Mouse (Mus musculus) myocyte (in vitro differentiated cells): ENCODE data around the gene Chn2. TPM values are rescaled to one million over a fixed set of nuclear protein-coding genes. Genes with fewer than 3 reads are reported as not detected.

Source experiments
- H3K27me3 ChIP-seq: one replicate; pipeline ENCODE4 v1.6.1; 2011; ENCODE audit not compliant: control insufficient read depth, insufficient read depth, insufficient read length
- H3K36me3 ChIP-seq: one replicate; pipeline ENCODE4 v1.6.1; 2011; ENCODE audit not compliant: control insufficient read depth, insufficient read depth
- H3K4me2 ChIP-seq: one replicate; pipeline ENCODE4 v1.6.1; 2011; ENCODE audit warnings: low read depth, control low read depth
- H3K4me3 ChIP-seq: one replicate; pipeline ENCODE4 v1.5.1; 2011; ENCODE audit warnings: mild to moderate bottlenecking, control low read depth, moderate library complexity
- H3K79me2 ChIP-seq: one replicate; pipeline ENCODE4 v1.6.1; 2011; ENCODE audit not compliant: control insufficient read depth, insufficient read depth
- H3ac ChIP-seq: one replicate; pipeline ENCODE4 v1.6.1; 2011; ENCODE audit not compliant: control insufficient read depth, insufficient read length
- CEBPB ChIP-seq: IDR thresholded peaks from 2 replicates; pipeline ENCODE4 v1.6.1; 2011; ENCODE audit warnings: mild to moderate bottlenecking, moderate library complexity; ENCODE audit not compliant: poor library complexity, insufficient read depth, severe bottlenecking
- E2F4 ChIP-seq: IDR thresholded peaks from one replicate; pipeline ENCODE4 v1.6.1; 2011; ENCODE audit warnings: mild to moderate bottlenecking, control low read depth, moderate library complexity; ENCODE audit not compliant: insufficient read depth
- MAX ChIP-seq: IDR thresholded peaks from one replicate; pipeline ENCODE4 v1.6.1; 2011; ENCODE audit warnings: low read depth, mild to moderate bottlenecking, control low read depth
- MYOD1 ChIP-seq, 3 experiments: IDR thresholded peaks; one replicate each; pipeline ENCODE4 v1.6.1; 2011; ENCODE audit warnings: control low read depth in 2 of 3, low read depth in 2 of 3, mild to moderate bottlenecking in 2 of 3, moderate library complexity in 1 of 3; ENCODE audit not compliant: insufficient read length in 2 of 3, control insufficient read depth in 1 of 3
- MYOG ChIP-seq, 3 experiments: IDR thresholded peaks; one replicate each; pipeline ENCODE4 v1.6.1; 2011; ENCODE audit warnings: control low read depth in 2 of 3, low read depth in 2 of 3, mild to moderate bottlenecking in 2 of 3; ENCODE audit not compliant: insufficient read length in 2 of 3, control insufficient read depth in 1 of 3, insufficient read depth in 1 of 3
- POLR2A ChIP-seq: IDR thresholded peaks from one replicate; pipeline ENCODE4 v1.6.1; 2011; ENCODE audit warnings: low read depth, mild to moderate bottlenecking, control low read depth, moderate library complexity; ENCODE audit not compliant: insufficient read length
- POLR2AphosphoS2 ChIP-seq: IDR thresholded peaks from one replicate; pipeline ENCODE4 v1.6.1; 2011; ENCODE audit warnings: low read depth, control low read depth; ENCODE audit not compliant: insufficient read length
- REST ChIP-seq: IDR thresholded peaks from one replicate; pipeline ENCODE4 v1.6.1; 2011; ENCODE audit warnings: mild to moderate bottlenecking, control low read depth, moderate library complexity; ENCODE audit not compliant: insufficient read depth, insufficient read length
- SRF ChIP-seq: IDR thresholded peaks from one replicate; pipeline ENCODE4 v1.6.1; 2011; ENCODE audit warnings: low read depth; ENCODE audit not compliant: control insufficient read depth, insufficient read length
- TCF12 ChIP-seq: IDR thresholded peaks from one replicate; pipeline ENCODE4 v1.6.1; 2011; ENCODE audit warnings: mild to moderate bottlenecking, control low read depth; ENCODE audit not compliant: poor library complexity, insufficient read depth, severe bottlenecking
- TCF3 ChIP-seq: IDR thresholded peaks from one replicate; pipeline ENCODE4 v1.6.1; 2011; ENCODE audit warnings: low read depth, control low read depth; ENCODE audit not compliant: insufficient read length
- USF1 ChIP-seq: IDR thresholded peaks from one replicate; pipeline ENCODE4 v1.6.1; 2011; ENCODE audit warnings: low read depth, mild to moderate bottlenecking, control low read depth, moderate library complexity
- polyA plus RNA-seq: library from polyadenylated mRNA; unstranded; fragments of >200 nt; fragmentation: generic; extraction: Trizol; gene quantifications from one replicate; pipeline ENCODE4 v1.2.1, GENCODE M21; 2012; ENCODE audit warnings: missing spikeins

Gene Chn2
- polyA plus RNA-seq, 1 experiment: 6.5 TPM

- Histone ChIP-seq H3K79me2 (no peaks in the 10 kb centered on the region), H3K4me3 (no peak overlapping the region), H3K36me3 (peaks cover 3% of the 10 kb centered on the region)
These were observed 186.0 kb downstream of the Chn2 start for GRCm38 (mm10) chr6:54225327-54225726.

DNA sequence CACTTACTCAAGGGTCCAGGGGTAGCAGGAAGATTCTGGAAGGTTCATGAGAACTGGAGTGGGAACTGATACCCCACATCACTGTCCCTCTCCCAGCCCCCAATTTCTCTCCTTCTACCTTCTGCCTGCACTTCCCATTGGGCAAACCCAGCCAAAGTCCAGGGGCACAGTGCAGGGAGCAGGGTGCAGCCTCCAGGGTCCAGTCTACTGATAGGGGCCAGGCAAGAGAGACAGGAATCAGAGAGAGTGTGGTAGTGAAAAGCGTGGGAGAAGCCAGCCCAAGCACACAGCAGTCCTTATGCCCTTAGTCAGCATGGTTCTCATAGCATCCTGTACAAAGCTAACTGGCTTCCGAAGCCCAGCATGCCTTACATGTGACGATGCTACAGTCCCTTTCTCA is 187.7 kb downstream of the Chn2 start:
- no peaks in the 10 kb centered on the region for H3K79me2 ChIP-seq
- no peak overlapping the region for H3ac ChIP-seq
- no peak overlapping the region for H3K4me3 ChIP-seq
- TF ChIP-seq REST: no peak
- no peak for TF ChIP-seq CEBPB
- no peak overlapping the region for H3K4me2 ChIP-seq
- H3K27me3 ChIP-seq: no peaks in the 10 kb centered on the region
- no peaks in the 10 kb centered on the region for H3K36me3 ChIP-seq

More at GRCm38 (mm10) chr6:54225327-54225726, 186.0 kb downstream of the Chn2 start:
- no peak overlapping the region for H3ac ChIP-seq
- H3K27me3 ChIP-seq: no peaks in the 10 kb centered on the region
- TF ChIP-seq MYOD1 (IDR thresholded peaks at IDR 0.05; ENCODE audit: control insufficient read depth in 1 of 3, insufficient read length in 2 of 3, low read depth in 2 of 3) (no peak), POLR2A (no peak), REST (no peak), POLR2AphosphoS2 (no peak), TCF3 (no peak), TCF12 (no peak), CEBPB (no peak), MYOG (IDR thresholded peaks at IDR 0.05; ENCODE audit: control insufficient read depth in 1 of 3, insufficient read depth in 1 of 3, insufficient read length in 2 of 3, low read depth in 2 of 3) (no peak), E2F4 (no peak), USF1 (no peak), MAX (no peak)
- H3K4me2 ChIP-seq: no peak overlapping the region

GRCm38 (mm10) chr6:54228421-54228820 is 189.1 kb downstream of the Chn2 start:
- H3K4me3 ChIP-seq: no peak overlapping the region
- H3K4me2 ChIP-seq: no peak overlapping the region
- H3K27me3 ChIP-seq: no peaks in the 10 kb centered on the region
- H3K79me2 ChIP-seq: no peaks in the 10 kb centered on the region
- no peak for TF ChIP-seq MYOD1 (IDR thresholded peaks at IDR 0.05; ENCODE audit: control insufficient read depth in 1 of 3, insufficient read length in 2 of 3, low read depth in 2 of 3)
- H3ac ChIP-seq: no peak overlapping the region
- H3K36me3 ChIP-seq: no peaks in the 10 kb centered on the region

DNA sequence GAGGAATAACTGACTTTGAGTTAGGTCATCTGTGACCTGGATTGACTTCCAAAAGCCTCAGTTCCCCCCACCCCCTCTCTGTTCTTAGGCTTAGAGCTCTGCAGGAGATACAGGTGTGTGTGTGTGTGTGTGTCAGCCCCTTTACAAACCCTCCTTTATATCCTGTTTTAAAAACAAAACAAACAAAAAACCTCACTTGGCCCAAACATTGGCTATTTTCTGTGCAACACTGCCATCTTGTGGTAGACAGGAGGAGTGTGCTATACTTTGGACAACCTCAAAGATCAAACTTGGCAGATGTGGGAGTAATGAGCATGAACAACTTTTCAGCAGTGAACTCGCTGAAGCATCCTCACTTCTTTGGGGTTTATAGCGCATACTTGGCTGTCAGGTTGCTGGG is 189.5 kb downstream of the Chn2 start:
- Histone ChIP-seq H3ac (no peak overlapping the region), H3K4me3 (no peak overlapping the region), H3K36me3 (no peaks in the 10 kb centered on the region), H3K27me3 (no peaks in the 10 kb centered on the region), H3K79me2 (no peaks in the 10 kb centered on the region), H3K4me2 (no peak overlapping the region)
- TF ChIP-seq E2F4 (no peak), TCF12 (no peak), USF1 (no peak), MAX (no peak), SRF (no peak), POLR2AphosphoS2 (no peak), TCF3 (no peak), POLR2A (no peak), REST (no peak), MYOD1 (IDR thresholded peaks at IDR 0.05; ENCODE audit: control insufficient read depth in 1 of 3, insufficient read length in 2 of 3, low read depth in 2 of 3) (no peak), MYOG (IDR thresholded peaks at IDR 0.05; ENCODE audit: control insufficient read depth in 1 of 3, insufficient read depth in 1 of 3, insufficient read length in 2 of 3, low read depth in 2 of 3) (no peak), CEBPB (no peak)

DNA sequence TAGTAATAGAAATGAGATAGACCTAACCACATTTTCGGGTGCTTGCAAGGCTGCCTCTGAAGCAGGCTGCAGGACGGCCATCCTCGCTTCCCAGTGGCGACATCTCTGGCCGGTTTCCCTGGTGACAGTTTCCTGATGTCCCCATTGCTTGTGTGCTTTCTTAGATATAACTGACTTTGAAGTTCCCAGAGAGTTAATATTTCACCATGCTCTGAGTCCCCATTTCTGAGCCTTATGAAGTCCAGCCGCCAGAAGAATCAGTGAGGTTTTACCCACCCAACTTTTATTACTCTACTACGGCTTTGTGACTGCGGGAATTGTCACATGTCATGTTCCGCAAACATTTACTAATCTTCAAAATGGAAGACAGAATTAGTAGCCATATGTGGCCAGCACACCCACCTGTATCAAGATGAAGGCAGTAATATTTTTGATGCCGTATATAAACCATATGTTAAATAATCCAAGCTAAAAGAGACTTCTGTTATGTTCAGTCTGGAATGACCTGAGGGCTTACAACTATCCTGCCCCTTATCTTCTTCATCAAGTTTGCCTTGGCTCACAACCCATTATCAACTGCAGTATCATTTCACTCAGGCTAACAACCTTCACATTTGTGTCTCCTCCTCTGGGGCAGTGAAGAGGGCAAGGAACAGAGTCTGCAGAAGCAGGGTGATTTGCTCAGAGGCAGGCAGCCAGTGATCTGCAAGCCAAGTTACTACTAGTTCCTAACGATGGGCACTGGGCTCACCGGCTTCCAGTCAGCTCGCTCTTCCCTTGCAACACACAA is 192.6 kb downstream of the Chn2 start:
- no peak overlapping the region for H3K4me2 ChIP-seq
- H3K4me3 ChIP-seq: no peak overlapping the region
- H3K79me2 ChIP-seq: no peaks in the 10 kb centered on the region
- TF ChIP-seq SRF: no peak
- no peak for TF ChIP-seq POLR2AphosphoS2
- no peak for TF ChIP-seq POLR2A
- TF ChIP-seq TCF12: no peak
- no peak for TF ChIP-seq REST
- no peak for TF ChIP-seq USF1
- TF ChIP-seq MYOD1 (IDR thresholded peaks at IDR 0.05; ENCODE audit: control insufficient read depth in 1 of 3, insufficient read length in 2 of 3, low read depth in 2 of 3): no peak
- no peak for TF ChIP-seq E2F4
- no peaks in the 10 kb centered on the region for H3K36me3 ChIP-seq
- H3ac ChIP-seq: no peak overlapping the region
- no peaks in the 10 kb centered on the region for H3K27me3 ChIP-seq
